ENCODE assay signal across 20 mouse cellular contexts in the genomic region with DNA sequence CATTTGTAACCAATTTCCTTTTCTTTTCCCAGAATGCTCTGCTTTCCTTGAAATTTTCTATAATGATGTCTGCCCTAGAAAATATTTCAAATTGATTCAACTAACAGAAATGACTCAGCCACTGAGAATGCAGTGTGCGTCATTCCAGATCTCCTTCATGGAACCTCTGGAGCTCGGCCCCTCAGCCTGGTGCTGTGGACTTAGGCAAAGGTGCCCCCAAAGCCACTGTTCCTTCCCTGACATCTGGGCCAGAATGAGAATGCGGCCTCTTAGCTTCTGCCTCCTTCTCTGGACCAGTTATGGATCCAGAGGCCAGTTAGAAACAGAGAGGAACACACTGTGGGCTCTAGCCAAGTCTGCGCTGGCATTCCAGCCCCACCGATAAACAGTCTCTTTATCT.
DNase-seq lines count a peak whose midpoint lies in the region; ATAC-seq and TF ChIP-seq lines count a peak whose summit lies in the region.
"Had no signal": no experiment of that assay in that cellular context is flagged by ENCODE, and none has a peak within 500 bp of the region (broad histone marks: within the 10 kb centered on the region; RNA-seq: fewer than 3 reads in every experiment).

No protein-coding gene starts in this region.

- H3K9ac ChIP-seq in heart, embryonic 14.5 days (ENCODE audit: low read length) = 0 out of 2 replicates have a peak overlapping the region, but pooled peaks have one; percentile 8
- H3K9ac ChIP-seq in heart, adult 2 months (ENCODE audit: low read depth, low read length) = no peak overlapping the region
- H3K9ac ChIP-seq in lung, embryonic 14.5 days = no peak overlapping the region
- H3K9ac ChIP-seq in lung, postnatal 0 days (replicated peaks; ENCODE audit: low read depth) = no peak overlapping the region
- H3K9ac ChIP-seq: embryonic facial prominence, embryonic 15.5 days; forebrain, embryonic 12.5 days; midbrain, embryonic 15.5 days had no signal

- H3K4me2 ChIP-seq in heart, embryonic 14.5 days (ENCODE audit: low read length) = 0 out of 2 replicates have a peak overlapping the region, but pooled peaks have one; percentile 21
- no peak overlapping the region for H3K4me2 ChIP-seq in lung, embryonic 14.5 days
- H3K4me2 ChIP-seq in lung, postnatal 0 days (replicated peaks; ENCODE audit: low read depth, low read length) = no peak overlapping the region
- H3K4me2 ChIP-seq: embryonic facial prominence, embryonic 15.5 days; forebrain, embryonic 12.5 days; midbrain, embryonic 15.5 days had no signal

- no peak for TF ChIP-seq CTCF in heart, adult 2 months (IDR thresholded peaks at IDR 0.05)
- no peak for TF ChIP-seq CTCF in lung, embryonic 14.5 days (IDR thresholded peaks at IDR 0.05; ENCODE audit: low read depth)
- no peak for TF ChIP-seq CTCF in lung, postnatal 0 days (IDR thresholded peaks at IDR 0.05)

- H3K27me3 ChIP-seq in heart, embryonic 14.5 days (ENCODE audit: control insufficient read depth, insufficient read depth, low read length) = no peaks in the 10 kb centered on the region
- H3K27me3 ChIP-seq in heart, adult 2 months (ENCODE audit: control insufficient read depth, insufficient read depth, low read length) = no peaks in the 10 kb centered on the region
- no peaks in the 10 kb centered on the region for H3K27me3 ChIP-seq in lung, embryonic 14.5 days (ENCODE audit: insufficient read depth, low read length)
- no peaks in the 10 kb centered on the region for H3K27me3 ChIP-seq in lung, postnatal 0 days (replicated peaks; ENCODE audit: insufficient read depth, low read length)
- H3K27me3 ChIP-seq: embryonic facial prominence, embryonic 15.5 days; forebrain, embryonic 12.5 days; midbrain, embryonic 15.5 days had no signal

- intact Hi-C loops in heart, adult 2 months (cut with DNase I) = no loop called here
- intact Hi-C loops in left cerebral cortex, postnatal 14 days (cut with DNase I) = no loop called here

- H3K4me3 ChIP-seq in heart, embryonic 14.5 days (ENCODE audit: control insufficient read depth in 1 of 2, insufficient read depth in 1 of 2, low read depth in 1 of 2, low read length in 2 of 2) = no peak overlapping the region
- H3K4me3 ChIP-seq in heart, adult 2 months = no peak overlapping the region
- no peak overlapping the region for H3K4me3 ChIP-seq in lung, embryonic 14.5 days (ENCODE audit: low read depth, low read length)
- H3K4me3 ChIP-seq in lung, postnatal 0 days (ENCODE audit: low read depth, low read length) = no peak overlapping the region
- H3K4me3 ChIP-seq: embryonic facial prominence, embryonic 15.5 days; forebrain, embryonic 12.5 days; megakaryocyte, embryonic 14.5 days; midbrain, embryonic 15.5 days had no signal

- ATAC-seq in heart, embryonic 14.5 days (ENCODE audit: insufficient number of reproducible peaks, insufficient read depth, low FRiP score, low read depth) = no peak
- 0 out of 2 replicates have a peak, but pooled peaks have one; percentile 45 for ATAC-seq in lung, embryonic 14.5 days (ENCODE audit: insufficient read depth)
- ATAC-seq in lung, postnatal 0 days = no peak
- ATAC-seq: CD4-positive, CD25-positive, alpha-beta regulatory T cell, adult 4 months had no signal

- TF ChIP-seq EP300 in heart, adult 2 months (IDR thresholded peaks at IDR 0.05; ENCODE audit: insufficient read depth, low read depth, low read length) = no peak
- TF ChIP-seq EP300 in lung, postnatal 0 days (IDR thresholded peaks at IDR 0.05) = no peak

- no peaks in the 10 kb centered on the region for H3K79me2 ChIP-seq in heart, adult 2 months (replicated peaks; ENCODE audit: control insufficient read depth, insufficient read depth, low read length)

- DNase-seq in heart, adult 2 months = no peak
- no peak for DNase-seq in lung, embryonic 14.5 days
- DNase-seq in lung, postnatal 0 days (ENCODE audit: low spot score) = no peak
- peak; percentile 81 for DNase-seq in Muller cell, postnatal 12 days (ENCODE audit: inconsistent ontology term)
- DNase-seq in adrenal gland, postnatal 25 days = peak; percentile 49
- DNase-seq in left cerebral cortex, postnatal 14 days (ENCODE audit: low spot score in 2 of 2) = no peak
- DNase-seq: cerebellum, adult 9-11 months; gastrocnemius, postnatal 14 days; heart, postnatal 4 days; kidney, adult 2 months; layer of hippocampus, postnatal 36 days; left cerebral cortex, postnatal 4 days; lung, adult 2 months had no signal

- no peak for TF ChIP-seq POLR2A in heart, adult 2 months (IDR thresholded peaks at IDR 0.05; ENCODE audit: insufficient read depth, low read depth, low read length)

- no peaks in the 10 kb centered on the region for H3K36me3 ChIP-seq in heart, embryonic 14.5 days (ENCODE audit: control insufficient read depth, insufficient read depth, low read length)
- no peaks in the 10 kb centered on the region for H3K36me3 ChIP-seq in heart, adult 2 months (ENCODE audit: control insufficient read depth, insufficient read depth, low read length)
- no peaks in the 10 kb centered on the region for H3K36me3 ChIP-seq in lung, embryonic 14.5 days (ENCODE audit: insufficient read depth)
- no peaks in the 10 kb centered on the region for H3K36me3 ChIP-seq in lung, postnatal 0 days (ENCODE audit: insufficient read depth, low read length)
- H3K36me3 ChIP-seq: embryonic facial prominence, embryonic 15.5 days; forebrain, embryonic 12.5 days; G1E; midbrain, embryonic 15.5 days had no signal

- H3K27ac ChIP-seq in heart, embryonic 14.5 days (replicated peaks in 1 of 2; ENCODE audit: control insufficient read depth in 1 of 2, insufficient read depth in 1 of 2, low read depth in 2 of 2, low read length in 2 of 2) = peak overlapping the region; percentile 42 to 44; a peak in 2 of 4 replicates
- no peak overlapping the region for H3K27ac ChIP-seq in heart, adult 2 months
- H3K27ac ChIP-seq in lung, embryonic 14.5 days (ENCODE audit: low read depth) = peak overlapping the region; percentile 46
- H3K27ac ChIP-seq in lung, postnatal 0 days (ENCODE audit: low read length) = no peak overlapping the region
- H3K27ac ChIP-seq: embryonic facial prominence, embryonic 15.5 days; forebrain, embryonic 12.5 days; midbrain, embryonic 15.5 days had no signal

- peaks cover 16 to 28% of the 10 kb centered on the region in 2 experiments for H3K4me1 ChIP-seq in heart, embryonic 14.5 days (ENCODE audit: control insufficient read depth in 2 of 2, insufficient read depth in 2 of 2, low read length in 2 of 2)
- peaks cover 4% of the 10 kb centered on the region for H3K4me1 ChIP-seq in heart, adult 2 months (ENCODE audit: control insufficient read depth, insufficient read depth, low read length)
- H3K4me1 ChIP-seq in lung, embryonic 14.5 days (ENCODE audit: insufficient read depth) = peaks cover 11% of the 10 kb centered on the region
- no peaks in the 10 kb centered on the region for H3K4me1 ChIP-seq in lung, postnatal 0 days (ENCODE audit: insufficient read depth, low read depth, low read length)
- H3K4me1 ChIP-seq: midbrain, embryonic 15.5 days had no signal

- no peaks in the 10 kb centered on the region for H3K9me3 ChIP-seq in heart, embryonic 14.5 days (ENCODE audit: control insufficient read depth, low read length)
- no peaks in the 10 kb centered on the region for H3K9me3 ChIP-seq in lung, embryonic 14.5 days (ENCODE audit: low read depth, low read length)
- H3K9me3 ChIP-seq in lung, postnatal 0 days (ENCODE audit: low read length) = no peaks in the 10 kb centered on the region
- H3K9me3 ChIP-seq: embryonic facial prominence, embryonic 15.5 days; forebrain, embryonic 12.5 days; megakaryocyte, embryonic 14.5 days; midbrain, embryonic 15.5 days had no signal

- WGBS in heart, embryonic 14.5 days = 42% methylated on average over 5 of the region's 5 CpGs
- 65% methylated on average over 5 of the region's 5 CpGs for WGBS in heart, adult 2 months
- 63% methylated on average over 5 of the region's 5 CpGs for WGBS in lung, embryonic 14.5 days
- 55% methylated on average over 5 of the region's 5 CpGs for WGBS in lung, postnatal 0 days

Comparison
In these comparisons a context has a peak if more than half of its experiments do, and no peak if none do; other contexts are left out.
1. H3K27ac ChIP-seq: peak in heart, embryonic 14.5 days (2 of 2) and lung, embryonic 14.5 days (single experiment); none in heart, adult 2 months (single experiment) and lung, postnatal 0 days (single experiment).
2. DNase-seq: peak in Muller cell, postnatal 12 days (single experiment) and adrenal gland, postnatal 25 days (single experiment); none in heart, adult 2 months (0 of 2), lung, embryonic 14.5 days (single experiment), lung, postnatal 0 days (single experiment) and left cerebral cortex, postnatal 14 days (0 of 2).